Mouse (Mus musculus): Measurements from ENCODE around the gene Edf1.

The Edf1 gene

DNA sequence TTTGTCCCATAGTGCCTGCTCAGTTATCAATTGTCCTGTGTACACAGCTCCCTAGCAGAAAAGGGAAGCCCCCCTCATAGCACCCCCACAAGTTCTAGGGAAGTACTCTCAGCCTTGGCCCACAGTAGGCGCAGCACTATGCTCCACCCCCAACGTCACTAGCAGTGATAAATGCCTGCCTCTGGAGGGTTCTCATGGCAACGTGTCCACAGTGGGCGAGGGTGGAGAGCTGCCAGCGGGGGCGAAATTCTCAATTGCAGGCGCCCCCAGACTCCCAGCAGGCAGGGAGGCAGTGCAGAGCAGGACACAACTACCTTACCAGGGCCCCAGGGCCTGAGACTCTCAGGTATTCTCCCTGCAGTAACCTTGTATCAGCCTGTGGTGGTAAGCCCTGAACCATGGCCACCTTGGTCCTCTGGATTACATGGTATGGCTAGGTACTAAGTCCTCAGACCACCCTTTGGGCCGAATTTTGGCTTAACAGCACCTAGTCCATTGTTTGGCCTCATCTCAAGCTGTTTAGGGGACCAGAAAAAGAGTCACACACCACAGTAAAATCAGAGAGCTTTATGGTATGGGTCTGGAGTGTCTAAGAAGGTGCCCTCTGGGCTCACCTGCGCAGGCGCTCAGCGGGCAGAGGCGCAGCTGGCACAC is 24.9 kb downstream of the Edf1 start:
- peak; percentile 28 for DNase-seq (ENCODE audit: low read depth)

- DNase-seq (ENCODE audit: low read depth) = no peak
These were observed 25.5 kb downstream of the Edf1 start for GRCm38 (mm10) chr2:25583120-25583481.

DNA sequence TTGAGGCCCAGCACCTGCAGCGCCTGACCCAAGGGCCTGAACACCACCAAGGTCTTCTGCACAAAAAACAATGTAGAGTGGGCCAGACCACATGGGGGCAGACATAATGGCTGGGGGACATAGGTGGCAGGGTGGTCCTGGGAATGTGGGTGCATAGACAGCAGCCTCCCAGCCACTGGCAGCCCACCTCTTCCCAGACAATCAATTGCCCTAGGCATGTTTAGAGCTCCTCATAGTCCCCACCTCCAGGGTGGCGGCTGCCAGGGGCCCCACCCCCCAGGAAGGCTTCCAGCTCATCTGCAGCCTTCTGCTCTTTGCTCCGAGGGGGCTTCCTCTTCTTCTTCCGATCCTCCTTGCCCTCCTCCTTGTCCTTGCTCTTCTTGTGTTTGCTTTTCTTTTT is 25.9 kb downstream of the Edf1 start:
- no peak for DNase-seq (ENCODE audit: low read depth)

GRCm38 (mm10) chr2:25584152-25584551 is 26.5 kb downstream of the Edf1 start:
- DNase-seq (ENCODE audit: low read depth) = no peak

DNA sequence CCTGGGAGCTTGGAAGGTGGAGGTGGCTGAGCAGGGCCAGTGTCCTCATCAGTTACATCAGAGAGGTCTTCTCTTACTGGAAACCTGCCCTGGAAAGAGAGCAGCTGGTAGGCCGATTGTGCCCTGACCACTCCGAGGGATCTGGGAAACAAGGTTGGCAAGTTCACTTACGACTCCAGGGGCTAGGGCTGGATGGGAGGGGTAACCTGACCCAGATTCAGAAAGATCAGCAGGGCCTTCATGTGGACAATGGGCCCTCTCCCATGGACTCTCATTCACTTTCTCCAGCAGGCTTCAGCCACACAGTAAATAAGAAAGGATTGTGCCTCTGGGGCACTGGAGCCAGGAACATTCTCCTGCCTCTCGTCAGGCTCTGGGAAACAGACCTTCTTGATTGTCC is 27.2 kb downstream of the Edf1 start:
- DNase-seq (ENCODE audit: low read depth) = no peak

DNA sequence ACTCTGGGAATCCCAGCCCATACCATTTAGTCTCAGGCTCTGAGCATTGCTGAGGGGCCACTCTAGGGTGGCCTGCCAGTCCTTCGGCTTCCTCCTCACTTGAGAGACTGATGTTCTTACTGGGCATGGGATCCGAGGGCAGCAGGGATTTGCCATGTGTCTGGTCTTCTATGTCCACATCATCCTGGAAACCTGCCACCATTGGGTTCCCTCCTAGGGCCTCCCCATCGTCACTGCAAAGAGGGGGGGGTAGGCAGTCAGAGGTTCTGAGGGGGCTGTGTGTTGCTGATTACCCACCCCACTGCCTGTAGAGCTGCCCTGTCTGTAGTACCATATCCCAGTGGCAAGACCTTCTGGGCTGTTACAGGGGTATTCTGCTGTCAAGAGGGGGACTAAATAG is 28.0 kb downstream of the Edf1 start:
- no peak for DNase-seq (ENCODE audit: low read depth)

DNA sequence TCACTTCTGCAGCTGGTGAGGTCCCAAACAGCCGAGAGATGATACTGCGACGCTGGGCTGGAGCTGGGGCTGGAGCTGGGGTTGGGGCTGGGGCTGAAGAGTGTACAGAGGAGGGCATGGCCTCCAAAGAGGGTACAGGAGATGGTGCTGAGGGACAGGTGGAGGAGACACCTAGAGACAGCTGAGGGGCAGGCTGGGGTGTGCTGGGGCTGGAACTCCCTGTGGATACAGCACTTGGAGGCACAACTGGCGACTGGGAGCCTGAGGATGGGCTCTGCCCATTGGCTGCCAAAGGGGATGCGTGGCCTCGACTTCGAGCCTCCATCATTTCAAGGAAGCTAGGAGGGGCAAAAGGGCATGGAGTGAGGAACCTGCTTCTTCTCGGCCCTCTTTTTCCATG is 29.6 kb downstream of the Edf1 start:
- no peak for DNase-seq (ENCODE audit: low read depth)

- no peak for DNase-seq (ENCODE audit: low read depth)
These were observed 30.7 kb downstream of the Edf1 start for GRCm38 (mm10) chr2:25588227-25588907.

- peak; percentile 59 for DNase-seq (ENCODE audit: low read depth)
These were observed 34.2 kb downstream of the Edf1 start for GRCm38 (mm10) chr2:25591863-25592262.

GRCm38 (mm10) chr2:25596765-25597510 is 39.3 kb downstream of the Edf1 start:
- no peak for DNase-seq (ENCODE audit: low read depth)

DNA sequence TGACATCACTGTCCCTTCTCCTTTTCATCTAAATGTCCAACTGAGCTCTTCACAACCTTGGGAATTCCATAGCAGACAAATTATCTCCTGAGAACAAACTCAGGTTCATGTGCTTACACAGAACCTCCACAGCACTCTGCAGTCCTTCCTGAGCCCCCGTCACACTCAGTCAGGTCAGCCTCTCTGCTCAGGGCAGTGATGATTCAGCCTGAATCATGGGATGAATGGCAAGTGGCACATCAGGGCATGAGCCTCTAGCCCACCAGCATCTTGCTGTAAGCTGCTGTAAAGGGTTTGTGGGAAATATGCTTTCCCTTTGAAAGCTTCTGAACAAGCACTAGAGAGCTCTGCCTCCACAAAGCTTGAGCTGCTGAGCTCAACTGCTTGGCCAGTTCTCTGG is 41.1 kb downstream of the Edf1 start:
- no peak for DNase-seq (ENCODE audit: low read depth)

- no peak for DNase-seq (ENCODE audit: low read depth)
These were observed 42.4 kb downstream of the Edf1 start for GRCm38 (mm10) chr2:25600037-25600436.

- no peak for DNase-seq (ENCODE audit: low read depth)
These were observed 44.9 kb downstream of the Edf1 start for GRCm38 (mm10) chr2:25602526-25602925.

GRCm38 (mm10) chr2:25607761-25608622 is 50.3 kb downstream of the Edf1 start, which contains the start of gene Rabl6:
Gene Rabl6 (minus strand): TSS chr2:25608521.
- peak; percentile 92 for DNase-seq (ENCODE audit: low read depth)

GRCm38 (mm10) chr2:25608671-25609070 is 51.0 kb downstream of the Edf1 start:
- no peak for DNase-seq (ENCODE audit: low read depth)

Measured in naive thymus-derived CD4-positive, alpha-beta T cell, adult 2 months (primary cell).